Mouse (Mus musculus): ENCODE data around the gene Slc35e1. TPM values are rescaled to one million over a fixed set of nuclear protein-coding genes. Genes with fewer than 3 reads are reported as not detected.

Slc35e1 gene
- polyA plus RNA-seq, 1 experiment from 2014 or later = 10.7 TPM

GRCm38 (mm10) chr8:72469243-72469642 lies 23.2 kb downstream of the Slc35e1 start:
- Histone ChIP-seq H3K36me3 (ENCODE audit: control insufficient read depth, insufficient read depth, low read length) (peaks cover 35% of the 10 kb centered on the region), H3K9me3 (ENCODE audit: control insufficient read depth, low read length) (no peaks in the 10 kb centered on the region), H3K27me3 (ENCODE audit: control insufficient read depth, insufficient read depth, low read length) (no peaks in the 10 kb centered on the region), H3K4me2 (replicated peaks; ENCODE audit: low read depth, low read length) (no peak overlapping the region), H3K9ac (ENCODE audit: low read depth, low read length) (no peak overlapping the region), H3K4me3 (ENCODE audit: low read depth, low read length) (no peak overlapping the region), H3K27ac (ENCODE audit: low read depth, low read length) (no peak overlapping the region), H3K4me1 (replicated peaks; ENCODE audit: control insufficient read depth, insufficient read depth, low read length) (0 out of 2 replicates have a peak, but pooled peaks cover under 1% of the 10 kb centered on the region)
- DNase-seq (ENCODE audit: low spot score) = no peak
- ATAC-seq (ENCODE audit: low FRiP score) = no peak
- 94% methylated on average over 2 of the region's 2 CpGs for WGBS

GRCm38 (mm10) chr8:72464211-72464610 lies 28.2 kb downstream of the Slc35e1 start:
- Histone ChIP-seq H3K9ac (ENCODE audit: low read depth, low read length) (no peak overlapping the region), H3K27ac (ENCODE audit: low read depth, low read length) (no peak overlapping the region), H3K9me3 (ENCODE audit: control insufficient read depth, low read length) (no peaks in the 10 kb centered on the region), H3K27me3 (ENCODE audit: control insufficient read depth, insufficient read depth, low read length) (no peaks in the 10 kb centered on the region), H3K4me1 (replicated peaks; ENCODE audit: control insufficient read depth, insufficient read depth, low read length) (no peaks in the 10 kb centered on the region), H3K4me2 (replicated peaks; ENCODE audit: low read depth, low read length) (no peak overlapping the region), H3K36me3 (ENCODE audit: control insufficient read depth, insufficient read depth, low read length) (peaks cover 31% of the 10 kb centered on the region), H3K4me3 (ENCODE audit: low read depth, low read length) (no peak overlapping the region)
- 95% methylated on average over 10 of the region's 10 CpGs for WGBS
- no peak for DNase-seq (ENCODE audit: low spot score)
- ATAC-seq (ENCODE audit: low FRiP score) = no peak

GRCm38 (mm10) chr8:72459881-72460533 lies 32.4 kb downstream of the Slc35e1 start:
- no peaks in the 10 kb centered on the region for H3K9me3 ChIP-seq (ENCODE audit: control insufficient read depth, low read length)
- ATAC-seq (ENCODE audit: low FRiP score) (no peak), DNase-seq (ENCODE audit: low spot score) (no peak)
- no peak overlapping the region for H3K4me2 ChIP-seq (replicated peaks; ENCODE audit: low read depth, low read length)
- H3K27me3 ChIP-seq (ENCODE audit: control insufficient read depth, insufficient read depth, low read length) = no peaks in the 10 kb centered on the region
- no peaks in the 10 kb centered on the region for H3K4me1 ChIP-seq (replicated peaks; ENCODE audit: control insufficient read depth, insufficient read depth, low read length)
- no peak overlapping the region for H3K27ac ChIP-seq (ENCODE audit: low read depth, low read length)
- 90% methylated on average over 4 of the region's 4 CpGs for WGBS
- H3K9ac ChIP-seq (ENCODE audit: low read depth, low read length) = no peak overlapping the region
- H3K36me3 ChIP-seq (ENCODE audit: control insufficient read depth, insufficient read depth, low read length) = peaks cover 13% of the 10 kb centered on the region
- H3K4me3 ChIP-seq (ENCODE audit: low read depth, low read length) = no peak overlapping the region

GRCm38 (mm10) chr8:72458457-72458856 lies 34.0 kb downstream of the Slc35e1 start:
- no peak for ATAC-seq (ENCODE audit: low FRiP score)
- no peak for DNase-seq (ENCODE audit: low spot score)
- H3K4me2 ChIP-seq (replicated peaks; ENCODE audit: low read depth, low read length) = no peak overlapping the region
- 93% methylated on average over 6 of the region's 6 CpGs for WGBS
- H3K4me1 ChIP-seq (replicated peaks; ENCODE audit: control insufficient read depth, insufficient read depth, low read length) = no peaks in the 10 kb centered on the region
- H3K27me3 ChIP-seq (ENCODE audit: control insufficient read depth, insufficient read depth, low read length) = no peaks in the 10 kb centered on the region
- H3K4me3 ChIP-seq (ENCODE audit: low read depth, low read length) = no peak overlapping the region
- no peak overlapping the region for H3K27ac ChIP-seq (ENCODE audit: low read depth, low read length)
- H3K36me3 ChIP-seq (ENCODE audit: control insufficient read depth, insufficient read depth, low read length) = peaks cover 13% of the 10 kb centered on the region; the same call in 1 of the 2 replicates
- H3K9ac ChIP-seq (ENCODE audit: low read depth, low read length) = no peak overlapping the region
- H3K9me3 ChIP-seq (ENCODE audit: control insufficient read depth, low read length) = no peaks in the 10 kb centered on the region

- Histone ChIP-seq H3K36me3 (ENCODE audit: control insufficient read depth, insufficient read depth, low read length) (peaks cover 9% of the 10 kb centered on the region; the same call in 1 of the 2 replicates), H3K4me3 (ENCODE audit: low read depth, low read length) (no peak overlapping the region), H3K9me3 (ENCODE audit: control insufficient read depth, low read length) (no peaks in the 10 kb centered on the region), H3K27me3 (ENCODE audit: control insufficient read depth, insufficient read depth, low read length) (no peaks in the 10 kb centered on the region), H3K27ac (ENCODE audit: low read depth, low read length) (no peak overlapping the region), H3K4me2 (replicated peaks; ENCODE audit: low read depth, low read length) (no peak overlapping the region), H3K4me1 (replicated peaks; ENCODE audit: control insufficient read depth, insufficient read depth, low read length) (no peaks in the 10 kb centered on the region), H3K9ac (ENCODE audit: low read depth, low read length) (no peak overlapping the region)
- DNase-seq (ENCODE audit: low spot score) (no peak), ATAC-seq (ENCODE audit: low FRiP score) (no peak)
- 97% methylated on average over 3 of the region's 3 CpGs for WGBS
Observed at GRCm38 (mm10) chr8:72457806-72458205, 34.6 kb downstream of the Slc35e1 start.

DNA sequence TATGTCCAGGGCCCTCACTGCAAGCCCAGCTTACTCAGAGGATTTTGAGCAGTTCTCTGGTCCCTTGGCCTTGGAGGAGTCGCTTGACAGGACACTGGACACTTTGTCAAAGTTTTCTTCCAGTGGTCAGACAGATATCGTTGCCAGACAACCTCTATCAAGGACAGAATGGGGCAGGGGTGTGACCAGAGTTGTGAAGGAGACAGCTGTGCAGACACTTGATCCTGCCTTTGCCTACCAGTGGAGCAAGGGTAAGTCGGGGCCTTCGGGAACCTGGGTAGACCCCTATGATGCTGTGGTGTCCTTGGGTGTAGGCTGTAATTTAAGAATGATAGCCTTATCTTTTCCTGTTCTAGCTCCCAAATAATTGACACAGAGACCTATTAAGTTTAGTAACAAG lies 37.1 kb downstream of the Slc35e1 start:
- DNase-seq (ENCODE audit: low spot score) (no peak), ATAC-seq (ENCODE audit: low FRiP score) (no peak)
- Histone ChIP-seq H3K4me1 (replicated peaks; ENCODE audit: control insufficient read depth, insufficient read depth, low read length) (no peaks in the 10 kb centered on the region), H3K9ac (ENCODE audit: low read depth, low read length) (no peak overlapping the region), H3K27ac (ENCODE audit: low read depth, low read length) (no peak overlapping the region), H3K36me3 (ENCODE audit: control insufficient read depth, insufficient read depth, low read length) (no peaks in the 10 kb centered on the region), H3K4me3 (ENCODE audit: low read depth, low read length) (no peak overlapping the region), H3K27me3 (ENCODE audit: control insufficient read depth, insufficient read depth, low read length) (no peaks in the 10 kb centered on the region), H3K9me3 (ENCODE audit: control insufficient read depth, low read length) (no peaks in the 10 kb centered on the region), H3K4me2 (replicated peaks; ENCODE audit: low read depth, low read length) (no peak overlapping the region)
- WGBS = 91% methylated on average over 4 of the region's 4 CpGs

GRCm38 (mm10) chr8:72453904-72454303 lies 38.5 kb downstream of the Slc35e1 start:
- H3K4me2 ChIP-seq (replicated peaks; ENCODE audit: low read depth, low read length) = no peak overlapping the region
- no peaks in the 10 kb centered on the region for H3K36me3 ChIP-seq (ENCODE audit: control insufficient read depth, insufficient read depth, low read length)
- H3K27ac ChIP-seq (ENCODE audit: low read depth, low read length) = no peak overlapping the region
- H3K9me3 ChIP-seq (ENCODE audit: control insufficient read depth, low read length) = no peaks in the 10 kb centered on the region
- H3K4me1 ChIP-seq (replicated peaks; ENCODE audit: control insufficient read depth, insufficient read depth, low read length) = no peaks in the 10 kb centered on the region
- H3K9ac ChIP-seq (ENCODE audit: low read depth, low read length) = no peak overlapping the region
- no peaks in the 10 kb centered on the region for H3K27me3 ChIP-seq (ENCODE audit: control insufficient read depth, insufficient read depth, low read length)
- H3K4me3 ChIP-seq (ENCODE audit: low read depth, low read length) = no peak overlapping the region
- ATAC-seq (ENCODE audit: low FRiP score) = no peak
- DNase-seq (ENCODE audit: low spot score) = no peak
- 93% methylated on average over 2 of the region's 2 CpGs for WGBS

- H3K27ac ChIP-seq (ENCODE audit: low read depth, low read length) = no peak overlapping the region
- ATAC-seq (ENCODE audit: low FRiP score) (no peak), DNase-seq (ENCODE audit: low spot score) (no peak)
- H3K4me3 ChIP-seq (ENCODE audit: low read depth, low read length) = no peak overlapping the region
- no peaks in the 10 kb centered on the region for H3K4me1 ChIP-seq (replicated peaks; ENCODE audit: control insufficient read depth, insufficient read depth, low read length)
- H3K4me2 ChIP-seq (replicated peaks; ENCODE audit: low read depth, low read length) = no peak overlapping the region
- no peak overlapping the region for H3K9ac ChIP-seq (ENCODE audit: low read depth, low read length)
- no peaks in the 10 kb centered on the region for H3K9me3 ChIP-seq (ENCODE audit: control insufficient read depth, low read length)
- no peaks in the 10 kb centered on the region for H3K36me3 ChIP-seq (ENCODE audit: control insufficient read depth, insufficient read depth, low read length)
- WGBS = 91% methylated on average over 8 of the region's 8 CpGs
- H3K27me3 ChIP-seq (ENCODE audit: control insufficient read depth, insufficient read depth, low read length) = no peaks in the 10 kb centered on the region
Observed at GRCm38 (mm10) chr8:72451516-72451915, 40.9 kb downstream of the Slc35e1 start.

- Histone ChIP-seq H3K4me3 (ENCODE audit: low read depth, low read length) (no peak overlapping the region), H3K36me3 (ENCODE audit: control insufficient read depth, insufficient read depth, low read length) (no peaks in the 10 kb centered on the region), H3K9me3 (ENCODE audit: control insufficient read depth, low read length) (no peaks in the 10 kb centered on the region), H3K27me3 (ENCODE audit: control insufficient read depth, insufficient read depth, low read length) (no peaks in the 10 kb centered on the region), H3K9ac (ENCODE audit: low read depth, low read length) (no peak overlapping the region), H3K4me1 (replicated peaks; ENCODE audit: control insufficient read depth, insufficient read depth, low read length) (0 out of 2 replicates have a peak, but pooled peaks cover 2% of the 10 kb centered on the region), H3K27ac (ENCODE audit: low read depth, low read length) (no peak overlapping the region), H3K4me2 (replicated peaks; ENCODE audit: low read depth, low read length) (no peak overlapping the region)
- ATAC-seq (ENCODE audit: low FRiP score) = no peak
- DNase-seq (ENCODE audit: low spot score) = no peak
- 97% methylated on average over 6 of the region's 6 CpGs for WGBS
Observed at GRCm38 (mm10) chr8:72445071-72445470, 47.3 kb downstream of the Slc35e1 start.
